Mouse (Mus musculus): Measurements from ENCODE around the gene Stat6. TPM values are rescaled to one million over a fixed set of nuclear protein-coding genes. Genes with fewer than 3 reads are reported as not detected.

Gene Stat6
- polyA plus RNA-seq, 1 experiment = 8.7 TPM

GRCm38 (mm10) chr10:127659551-127659950 is 16.8 kb downstream of the Stat6 start:
- Histone ChIP-seq H3K27ac (ENCODE audit: insufficient read depth, low read length) (no peak overlapping the region), H3K27me3 (ENCODE audit: control insufficient read depth, insufficient read depth, low read length) (no peaks in the 10 kb centered on the region), H3K4me3 (replicated peaks; ENCODE audit: insufficient read depth, low read depth, low read length) (no peak overlapping the region), H3K4me1 (ENCODE audit: control insufficient read depth, insufficient read depth, low read length) (peaks cover 20% of the 10 kb centered on the region)
- no peak for DNase-seq
- peak; percentile 39; the same call in 1 of the 2 replicates for TF ChIP-seq POLR2A (IDR thresholded peaks at IDR 0.05; ENCODE audit: borderline replicate concordance, insufficient read depth, low read length)
- no peak for TF ChIP-seq CTCF (IDR thresholded peaks at IDR 0.05; ENCODE audit: borderline replicate concordance, insufficient read depth, low read depth, low read length)
- 61% methylated on average over 1 of the region's 1 CpGs for WGBS

- peak overlapping the region; percentile 51 for H3K4me3 ChIP-seq (replicated peaks; ENCODE audit: insufficient read depth, low read depth, low read length)
- no peaks in the 10 kb centered on the region for H3K27me3 ChIP-seq (ENCODE audit: control insufficient read depth, insufficient read depth, low read length)
- H3K4me1 ChIP-seq (ENCODE audit: control insufficient read depth, insufficient read depth, low read length) = peaks cover 20% of the 10 kb centered on the region
- H3K27ac ChIP-seq (ENCODE audit: insufficient read depth, low read length) = peak overlapping the region; percentile 90
- TF ChIP-seq POLR2A (IDR thresholded peaks at IDR 0.05; ENCODE audit: borderline replicate concordance, insufficient read depth, low read length) (no peak), CTCF (IDR thresholded peaks at IDR 0.05; ENCODE audit: borderline replicate concordance, insufficient read depth, low read depth, low read length) (no peak)
- WGBS = 18% methylated on average over 14 of the region's 14 CpGs
- DNase-seq = no peak
Observed at GRCm38 (mm10) chr10:127661291-127661914, 18.6 kb downstream of the Stat6 start.

GRCm38 (mm10) chr10:127661915-127662663 is 19.3 kb downstream of the Stat6 start:
- TF ChIP-seq CTCF (IDR thresholded peaks at IDR 0.05; ENCODE audit: borderline replicate concordance, insufficient read depth, low read depth, low read length) = no peak
- peak; percentile 56; the same call in 1 of the 2 replicates for TF ChIP-seq POLR2A (IDR thresholded peaks at IDR 0.05; ENCODE audit: borderline replicate concordance, insufficient read depth, low read length)
- Histone ChIP-seq H3K27ac (ENCODE audit: insufficient read depth, low read length) (peak overlapping the region; percentile 93), H3K4me1 (ENCODE audit: control insufficient read depth, insufficient read depth, low read length) (peaks cover 20% of the 10 kb centered on the region), H3K27me3 (ENCODE audit: control insufficient read depth, insufficient read depth, low read length) (no peaks in the 10 kb centered on the region), H3K4me3 (replicated peaks; ENCODE audit: insufficient read depth, low read depth, low read length) (peak overlapping the region; percentile 52)
- peak; percentile 78 to 82 for DNase-seq
- 2% methylated on average over 16 of the region's 16 CpGs for WGBS

- TF ChIP-seq CTCF (IDR thresholded peaks at IDR 0.05; ENCODE audit: borderline replicate concordance, insufficient read depth, low read depth, low read length) (0 out of 2 replicates have a peak, but pooled peaks have one; percentile 5), POLR2A (IDR thresholded peaks at IDR 0.05; ENCODE audit: borderline replicate concordance, insufficient read depth, low read length) (no peak)
- peak overlapping the region; percentile 93 for H3K27ac ChIP-seq (ENCODE audit: insufficient read depth, low read length)
- peak; percentile 49 to 65 for DNase-seq
- H3K4me1 ChIP-seq (ENCODE audit: control insufficient read depth, insufficient read depth, low read length) = peaks cover 22% of the 10 kb centered on the region
- 24% methylated on average over 19 of the region's 19 CpGs for WGBS
- no peaks in the 10 kb centered on the region for H3K27me3 ChIP-seq (ENCODE audit: control insufficient read depth, insufficient read depth, low read length)
- H3K4me3 ChIP-seq (replicated peaks; ENCODE audit: insufficient read depth, low read depth, low read length) = peak overlapping the region; percentile 52
Observed at GRCm38 (mm10) chr10:127662666-127663253, 20.0 kb downstream of the Stat6 start.

- WGBS = 26% methylated on average over 5 of the region's 5 CpGs
- Histone ChIP-seq H3K27me3 (ENCODE audit: control insufficient read depth, insufficient read depth, low read length) (no peaks in the 10 kb centered on the region), H3K4me3 (replicated peaks; ENCODE audit: insufficient read depth, low read depth, low read length) (peak overlapping the region; percentile 39), H3K4me1 (ENCODE audit: control insufficient read depth, insufficient read depth, low read length) (peaks cover 22% of the 10 kb centered on the region), H3K27ac (ENCODE audit: insufficient read depth, low read length) (no peak overlapping the region; the same call in 1 of the 2 replicates)
- DNase-seq = no peak
- TF ChIP-seq POLR2A (IDR thresholded peaks at IDR 0.05; ENCODE audit: borderline replicate concordance, insufficient read depth, low read length) = 0 out of 2 replicates have a peak, but pooled peaks have one; percentile 7
- no peak for TF ChIP-seq CTCF (IDR thresholded peaks at IDR 0.05; ENCODE audit: borderline replicate concordance, insufficient read depth, low read depth, low read length)
Observed at GRCm38 (mm10) chr10:127663590-127663989, 20.8 kb downstream of the Stat6 start.

GRCm38 (mm10) chr10:127664166-127664565 is 21.4 kb downstream of the Stat6 start:
- Histone ChIP-seq H3K4me3 (replicated peaks; ENCODE audit: insufficient read depth, low read depth, low read length) (peak overlapping the region; percentile 39), H3K27ac (ENCODE audit: insufficient read depth, low read length) (no peak overlapping the region), H3K4me1 (ENCODE audit: control insufficient read depth, insufficient read depth, low read length) (peaks cover 25% of the 10 kb centered on the region), H3K27me3 (ENCODE audit: control insufficient read depth, insufficient read depth, low read length) (no peaks in the 10 kb centered on the region)
- 31% methylated on average over 16 of the region's 16 CpGs for WGBS
- no peak for DNase-seq
- no peak for TF ChIP-seq POLR2A (IDR thresholded peaks at IDR 0.05; ENCODE audit: borderline replicate concordance, insufficient read depth, low read length)
- no peak for TF ChIP-seq CTCF (IDR thresholded peaks at IDR 0.05; ENCODE audit: borderline replicate concordance, insufficient read depth, low read depth, low read length)

GRCm38 (mm10) chr10:127664891-127665290 is 22.1 kb downstream of the Stat6 start:
- Histone ChIP-seq H3K27ac (ENCODE audit: insufficient read depth, low read length) (no peak overlapping the region), H3K27me3 (ENCODE audit: control insufficient read depth, insufficient read depth, low read length) (no peaks in the 10 kb centered on the region), H3K4me1 (ENCODE audit: control insufficient read depth, insufficient read depth, low read length) (peaks cover 23% of the 10 kb centered on the region), H3K4me3 (replicated peaks; ENCODE audit: insufficient read depth, low read depth, low read length) (peak overlapping the region; percentile 80)
- TF ChIP-seq POLR2A (IDR thresholded peaks at IDR 0.05; ENCODE audit: borderline replicate concordance, insufficient read depth, low read length) (no peak), CTCF (IDR thresholded peaks at IDR 0.05; ENCODE audit: borderline replicate concordance, insufficient read depth, low read depth, low read length) (no peak)
- 26% methylated on average over 13 of the region's 13 CpGs for WGBS
- DNase-seq = no peak
